Mouse (Mus musculus) T-helper 2 cell (primary cell): ENCODE results near the gene Mospd1.

Experiments used
- in situ Hi-C: fragments of 300-600 bp; cut with MboI, MseI; formaldehyde crosslinking; loops from one replicate; pipeline ENCODE4 v1.15.1; 2025; ENCODE audit warnings: high pct_unique_total_duplicates

Gene Mospd1

GRCm38 (mm10) chrX:53370366-53370740, at the start of gene Mospd1:
Gene Mospd1, minus strand, starts transcription at chrX:53370502.
- in situ Hi-C loops: no loop called here

DNA sequence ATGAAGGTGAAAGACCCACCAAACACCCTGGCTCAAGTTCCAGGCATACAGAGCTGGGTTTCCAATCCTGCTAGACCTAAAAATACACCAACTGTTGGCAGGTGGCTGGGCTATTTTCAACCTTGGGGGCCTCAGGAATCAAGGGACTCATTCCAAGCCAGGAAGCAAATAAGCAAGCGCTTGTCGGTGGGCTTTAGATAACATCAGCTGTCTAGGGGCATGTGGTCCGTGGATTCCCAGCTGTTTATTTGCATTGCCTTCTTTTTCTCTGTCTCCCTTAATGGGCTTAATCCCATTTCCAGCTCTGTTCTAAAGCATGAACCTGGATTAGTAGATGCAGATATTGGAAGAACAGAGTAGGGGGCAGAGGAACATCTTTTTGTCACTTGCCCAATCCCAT, 16.1 kb upstream of the Mospd1 start:
- in situ Hi-C loops: no loop called here

- in situ Hi-C loops: no loop called here
Observed at GRCm38 (mm10) chrX:53383122-53383521, 12.8 kb upstream of the Mospd1 start.

- in situ Hi-C loops: no loop called here
Observed at GRCm38 (mm10) chrX:53369534-53370365, 552 bp downstream of the Mospd1 start.

DNA sequence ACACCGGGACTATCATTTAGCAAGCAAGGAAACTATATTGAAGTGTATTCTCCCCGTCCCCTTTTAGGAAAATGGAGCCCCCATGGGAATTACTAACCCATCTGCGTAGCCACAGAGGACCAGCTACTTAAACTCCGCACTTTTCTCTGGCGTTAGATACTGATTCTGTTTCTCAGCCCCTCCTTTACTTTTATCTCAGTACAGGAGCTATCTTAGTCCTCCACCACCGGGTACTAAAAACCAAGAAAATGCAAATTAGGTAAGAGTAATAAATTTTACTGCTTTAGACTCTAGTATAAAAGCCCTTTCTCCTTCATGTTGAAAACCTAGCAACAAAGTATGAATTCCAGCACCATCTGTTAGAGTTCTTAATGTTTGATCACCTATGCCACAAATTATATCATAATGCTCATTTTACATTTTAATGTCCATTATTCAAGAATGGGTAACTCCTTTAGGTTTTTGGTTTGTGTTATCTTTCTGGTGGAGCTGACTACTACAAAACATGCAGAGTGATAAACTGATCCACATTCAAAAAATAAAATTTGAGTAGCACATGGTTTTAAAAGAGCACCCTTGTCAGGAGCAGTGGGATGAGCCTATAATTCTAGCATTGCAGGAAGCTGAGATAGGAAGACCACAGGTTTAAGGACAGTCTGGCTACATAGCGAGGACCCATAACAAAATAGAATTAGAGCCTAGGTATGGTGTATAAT, 5.5 kb downstream of the Mospd1 start:
- in situ Hi-C loops: no loop called here

GRCm38 (mm10) chrX:53348374-53348773, 21.9 kb downstream of the Mospd1 start:
- in situ Hi-C loops: no loop called here

GRCm38 (mm10) chrX:53341531-53341930, 28.8 kb downstream of the Mospd1 start:
- in situ Hi-C loops: no loop called here

DNA sequence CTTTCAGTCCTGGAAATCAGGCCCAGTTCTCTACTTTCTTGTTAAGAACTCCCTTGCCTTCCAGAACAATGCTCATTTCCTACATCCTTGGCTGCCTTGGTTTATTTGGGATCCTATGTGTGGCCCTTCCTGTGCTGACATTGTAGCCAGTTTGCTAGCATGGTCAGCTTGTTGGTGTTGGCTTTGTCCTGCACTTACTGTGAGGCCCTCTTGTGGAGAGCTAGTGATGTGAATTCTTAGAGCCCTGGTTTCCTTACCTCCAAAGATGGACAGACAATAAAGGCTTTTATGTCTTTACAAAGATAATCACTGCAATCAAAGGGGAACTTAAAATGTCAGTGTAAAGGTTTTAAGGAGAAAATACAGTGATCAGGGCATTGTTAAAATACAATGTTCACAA, 32.9 kb downstream of the Mospd1 start:
- in situ Hi-C loops: loop anchor here (10.0 kb wide), 1 partner anchor 823 kb away; no protein-coding TSS in a partner anchor

GRCm38 (mm10) chrX:53330396-53330795, 39.9 kb downstream of the Mospd1 start:
- in situ Hi-C loops: loop anchor here (10.0 kb wide), 1 partner anchor 816 kb away; no protein-coding TSS in a partner anchor

- in situ Hi-C loops: no loop called here
Observed at GRCm38 (mm10) chrX:53321111-53321510, 49.2 kb downstream of the Mospd1 start.

DNA sequence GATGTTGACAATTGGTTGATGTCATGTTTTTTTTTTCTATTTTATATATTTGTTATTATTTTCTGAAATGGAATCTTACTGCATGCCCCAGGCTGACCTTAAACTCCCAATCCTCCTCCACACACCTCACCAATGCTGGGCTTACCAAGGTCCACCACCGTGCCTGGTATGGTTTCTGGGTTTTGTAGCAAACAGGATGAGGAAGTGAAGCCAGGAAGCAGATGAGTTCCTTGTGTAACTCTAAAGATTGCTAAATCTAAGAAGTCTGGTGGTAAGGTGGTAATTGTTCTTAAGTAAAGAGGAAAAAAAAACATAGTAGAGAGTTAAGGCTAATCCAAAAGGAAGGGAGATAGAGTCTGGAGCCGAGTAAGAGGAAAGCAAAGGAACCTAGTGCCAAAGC, 49.7 kb downstream of the Mospd1 start:
- in situ Hi-C loops: no loop called here
